Mouse (Mus musculus) MN1 (cell line): Measurements from ENCODE around the gene Rgs13.
"Not testable (repeated sequence)": the region's sequence is repeated elsewhere in the genome, so short reads cannot be mapped to it uniquely, and the experiment has no call there.

Experiments
- DNase-seq: peaks from one replicate; pipeline ENCODE4 v3.0.0-alpha.2; 2016; ENCODE audit warnings: low spot score

Gene Rgs13

GRCm38 (mm10) chr1:144152184-144152525, 25.0 kb downstream of the Rgs13 start:
- DNase-seq = no peak

- DNase-seq = no peak
Observed at GRCm38 (mm10) chr1:144151401-144152183, 25.6 kb downstream of the Rgs13 start.

- DNase-seq = no peak
Observed at GRCm38 (mm10) chr1:144149997-144150396, 27.2 kb downstream of the Rgs13 start.

GRCm38 (mm10) chr1:144141398-144141797, 35.8 kb downstream of the Rgs13 start:
- not testable (repeated sequence) for DNase-seq

- no peak for DNase-seq
Observed at GRCm38 (mm10) chr1:144139847-144140246, 37.3 kb downstream of the Rgs13 start.

- no peak for DNase-seq
Observed at GRCm38 (mm10) chr1:144127965-144128364, 49.2 kb downstream of the Rgs13 start.

GRCm38 (mm10) chr1:144120042-144120441, 57.1 kb downstream of the Rgs13 start:
- DNase-seq = no peak

GRCm38 (mm10) chr1:144119456-144119855, 57.7 kb downstream of the Rgs13 start:
- no peak for DNase-seq

- no peak for DNase-seq
Observed at GRCm38 (mm10) chr1:144115848-144116727, 61.1 kb downstream of the Rgs13 start.

- DNase-seq = no peak
Observed at GRCm38 (mm10) chr1:144113438-144114074, 63.6 kb downstream of the Rgs13 start.

- DNase-seq = no peak
Observed at GRCm38 (mm10) chr1:144112946-144113345, 64.2 kb downstream of the Rgs13 start.

GRCm38 (mm10) chr1:144098587-144099258, 78.4 kb downstream of the Rgs13 start:
- DNase-seq = no peak

- no peak for DNase-seq
Observed at GRCm38 (mm10) chr1:144090410-144090809, 86.8 kb downstream of the Rgs13 start.
